Mouse (Mus musculus) embryonic facial prominence, embryonic 14.5 days (tissue): ENCODE data around the gene Zfp109. TPM values are rescaled to one million over a fixed set of nuclear protein-coding genes. Genes with fewer than 3 reads are reported as not detected.

Experiments
- ATAC-seq: fragments of 200-750 bp; cut with Nextera tagmentation; 2 replicates; pipeline ENCODE4 v1.8.0; 2017; ENCODE audit warnings: low read depth, moderate number of reproducible peaks, moderate TSS enrichment
- DNase-seq: peaks from one replicate; pipeline ENCODE4 v3.0.0-alpha.2; 2015; ENCODE audit warnings: low spot score
- H3K27ac ChIP-seq: fragments of 300-500 bp; sonication (generic); replicated peaks from 2 replicates; pipeline ENCODE4 v1.5.1; 2014; ENCODE audit warnings: low read depth, mild to moderate bottlenecking, low read length, moderate library complexity
- H3K27me3 ChIP-seq: fragments of 300-500 bp; sonication (generic); replicated peaks from 2 replicates; pipeline ENCODE4 v1.6.1; 2014; ENCODE audit warnings: low read length; ENCODE audit not compliant: control insufficient read depth, insufficient read depth
- H3K36me3 ChIP-seq: fragments of 300-500 bp; sonication (generic); 2 replicates; pipeline ENCODE4 v1.6.1; 2014; ENCODE audit warnings: low read length, mixed read lengths; ENCODE audit not compliant: control insufficient read depth, insufficient read depth
- H3K4me1 ChIP-seq: fragments of 300-500 bp; sonication (generic); 2 replicates; pipeline ENCODE4 v1.6.1; 2014; ENCODE audit warnings: antibody characterized with exemption, low read length; ENCODE audit not compliant: control insufficient read depth, insufficient read depth
- H3K4me2 ChIP-seq: fragments of 300-500 bp; sonication (generic); 2 replicates; pipeline ENCODE4 v1.6.1; 2014; ENCODE audit warnings: low read depth, mild to moderate bottlenecking, low read length, moderate library complexity, mixed read lengths
- H3K4me3 ChIP-seq: fragments of 300-500 bp; sonication (generic); 2 replicates; pipeline ENCODE4 v1.5.1; 2014; ENCODE audit warnings: low read depth, mild to moderate bottlenecking, low read length
- H3K9ac ChIP-seq: fragments of 300-500 bp; sonication (generic); 2 replicates; pipeline ENCODE4 v1.6.1; 2014; ENCODE audit warnings: low read depth, mild to moderate bottlenecking, low read length, moderate library complexity, mixed read lengths
- H3K9me3 ChIP-seq: fragments of 300-500 bp; sonication (generic); 2 replicates; pipeline ENCODE4 v1.6.1; 2016; ENCODE audit warnings: low read length; ENCODE audit not compliant: control insufficient read depth
- WGBS: fragments of 180-500 bp; shearing (Covaris S2); extraction: QIAGEN DNeasy Blood & Tissue Kit; methylation state at CpG from one replicate; pipeline ENCODE4 v1.1.7; 2014; 5-methylcytosine and 5-hydroxymethylcytosine counted together
- polyA plus RNA-seq: library from polyadenylated mRNA; unstranded; fragments of >200 nt; fragmentation: Nextera tagmentation; extraction: Ambion mirVana; gene quantifications from 2 replicates; pipeline ENCODE4 v1.2.1, GENCODE M21; 2014

Gene Zfp109
- polyA plus RNA-seq, 1 experiment from 2014 or later: 3.6 TPM

- DNase-seq (no peak), ATAC-seq (no peak)
- Histone ChIP-seq H3K27ac (no peak overlapping the region), H3K27me3 (no peaks in the 10 kb centered on the region), H3K9ac (no peak overlapping the region), H3K36me3 (peaks cover 15% of the 10 kb centered on the region), H3K4me2 (no peak overlapping the region), H3K4me3 (no peak overlapping the region), H3K9me3 (peaks cover 8% of the 10 kb centered on the region; the same call in 1 of the 2 replicates), H3K4me1 (no peaks in the 10 kb centered on the region)
- 75% methylated on average over 5 of the region's 5 CpGs for WGBS
These were observed 47.8 kb downstream of the Zfp109 start for GRCm38 (mm10) chr7:24189571-24189944.

- ATAC-seq (no peak), DNase-seq (no peak)
- WGBS: 69% methylated on average over 4 of the region's 4 CpGs
- Histone ChIP-seq H3K27me3 (no peaks in the 10 kb centered on the region), H3K4me1 (no peaks in the 10 kb centered on the region), H3K9me3 (peaks cover 8% of the 10 kb centered on the region; the same call in 1 of the 2 replicates), H3K4me3 (no peak overlapping the region), H3K36me3 (peaks cover 10% of the 10 kb centered on the region), H3K27ac (no peak overlapping the region), H3K4me2 (no peak overlapping the region), H3K9ac (no peak overlapping the region)
These were observed 48.3 kb downstream of the Zfp109 start for GRCm38 (mm10) chr7:24188901-24189570.

DNA sequence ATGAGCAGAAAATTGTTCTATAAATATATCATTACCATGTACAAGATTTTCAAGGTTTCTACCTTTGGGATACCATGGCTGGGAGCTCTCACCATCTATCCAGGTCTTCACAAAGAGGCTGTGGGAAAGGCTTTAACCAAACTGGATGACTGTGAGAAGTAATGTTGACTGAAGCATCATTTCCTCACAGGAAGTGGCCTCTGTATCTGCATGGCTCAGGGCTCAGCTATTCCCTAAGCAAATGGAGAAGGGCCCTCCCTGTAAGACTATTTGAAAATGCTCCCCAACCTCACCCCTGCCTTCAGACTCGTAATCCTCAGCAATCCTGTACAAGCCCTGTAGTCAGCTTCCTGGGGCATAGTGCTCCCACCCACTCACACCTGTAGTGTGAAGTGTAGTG, 49.7 kb downstream of the Zfp109 start:
- H3K4me3 ChIP-seq: no peak overlapping the region
- no peak overlapping the region for H3K27ac ChIP-seq
- DNase-seq (no peak), ATAC-seq (no peak)
- H3K4me2 ChIP-seq: no peak overlapping the region
- H3K4me1 ChIP-seq: no peaks in the 10 kb centered on the region
- WGBS: 85% methylated on average over 1 of the region's 1 CpGs
- no peaks in the 10 kb centered on the region for H3K27me3 ChIP-seq
- H3K9ac ChIP-seq: no peak overlapping the region
- no peaks in the 10 kb centered on the region for H3K9me3 ChIP-seq
- no peaks in the 10 kb centered on the region for H3K36me3 ChIP-seq

Other genes with a start within 250 kb of the Zfp109 start
- gene V1rd19, start 235.9 kb downstream of the Zfp109 start, polyA plus RNA-seq: not detected in 2 replicates
- not detected in 2 replicates for gene Vmn1r183, start 184.3 kb downstream of the Zfp109 start, polyA plus RNA-seq
- 21.3 and 22.0 TPM in 2 replicates for gene Zfp180, start 155.6 kb downstream of the Zfp109 start, polyA plus RNA-seq
- gene Zfp112, start 125.2 kb downstream of the Zfp109 start, polyA plus RNA-seq: 4.3 and 6.1 TPM in 2 replicates
- gene Zfp235, start 103.4 kb downstream of the Zfp109 start, polyA plus RNA-seq: 17.2 and 18.3 TPM in 2 replicates
- 3.6 and 3.8 TPM in 2 replicates for gene Zfp114, start 62.5 kb downstream of the Zfp109 start, polyA plus RNA-seq
- 11.1 and 12.7 TPM in 2 replicates for gene Zfp111, start 26.1 kb downstream of the Zfp109 start, polyA plus RNA-seq
- 4.3 and 5.6 TPM in 2 replicates for gene Zfp108, start 17.2 kb upstream of the Zfp109 start, polyA plus RNA-seq
- gene Zfp93, start 32.9 kb upstream of the Zfp109 start, polyA plus RNA-seq: 6.2 and 9.2 TPM in 2 replicates
- 29.8 and 29.9 TPM in 2 replicates for gene Zfp61, start 63.7 kb upstream of the Zfp109 start, polyA plus RNA-seq
- gene Zfp94, start 79.1 kb upstream of the Zfp109 start, polyA plus RNA-seq: 8.5 and 12.1 TPM in 2 replicates
- gene Tescl, start 96.4 kb upstream of the Zfp109 start, polyA plus RNA-seq: not detected in 2 replicates
- 2.4 and 4.9 TPM in 2 replicates for gene Lypd5, start 111.6 kb upstream of the Zfp109 start, polyA plus RNA-seq
- 4.1 and 5.8 TPM in 2 replicates for gene Kcnn4, start 132.7 kb upstream of the Zfp109 start, polyA plus RNA-seq
- gene Smg9, start 162.1 kb upstream of the Zfp109 start, polyA plus RNA-seq: 17.6 and 19.9 TPM in 2 replicates
- 0.16 and 0.36 TPM in 2 replicates for gene Irgc1, start 214.7 kb upstream of the Zfp109 start, polyA plus RNA-seq
- 8.0 and 12.2 TPM in 2 replicates for gene Plaur, start 224.9 kb upstream of the Zfp109 start, polyA plus RNA-seq
- gene Cadm4, start 244.5 kb upstream of the Zfp109 start, polyA plus RNA-seq: 2.6 and 2.8 TPM in 2 replicates